In the genomic region with DNA sequence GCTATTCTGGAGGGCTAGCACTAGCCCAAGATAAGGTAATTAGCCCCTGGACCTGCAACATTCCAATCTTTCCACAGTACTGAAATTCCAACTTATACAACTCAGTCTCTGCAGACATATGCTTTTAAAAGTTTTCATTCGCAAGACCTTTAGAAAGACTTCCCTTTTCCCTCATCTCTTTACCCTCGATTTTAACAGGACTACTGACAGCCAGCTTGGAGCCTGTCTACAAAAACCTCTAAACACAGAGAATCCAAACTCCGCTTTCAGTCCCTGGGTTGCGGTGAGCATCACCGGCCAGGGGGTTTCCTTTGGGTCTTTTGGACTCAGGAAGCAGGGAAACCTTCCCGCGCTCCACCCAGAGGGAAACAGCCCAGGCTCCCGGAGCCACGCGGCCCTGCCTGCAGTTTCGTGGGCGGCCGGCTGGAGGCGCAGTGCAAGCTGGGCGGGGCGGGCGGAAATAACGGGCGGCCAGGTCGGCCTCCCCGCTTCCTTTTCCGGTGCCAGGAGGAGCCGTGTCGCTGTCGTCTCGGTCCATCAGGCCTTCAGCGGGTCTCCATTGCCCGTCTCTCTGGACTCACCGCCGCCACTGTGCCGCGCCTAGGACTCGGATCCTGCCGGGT, we compare ENCODE assay signal across 8 mouse cellular contexts. TPM values are rescaled to one million over a fixed set of nuclear protein-coding genes. Genes with fewer than 3 reads are reported as not detected.
DNase-seq lines count a peak whose midpoint lies in the region; ATAC-seq lines count a peak whose summit lies in the region.

A gene (plus strand): TSS at position 482 of the 623 bp plus-strand sequence.

- peak within 1 kb of the TSS; percentile 99 for H3K9ac ChIP-seq in hindbrain, embryonic 12.5 days

- 2% methylated on average over 34 of the region's 34 CpGs for WGBS in hindbrain, embryonic 12.5 days

- H3K9me3 ChIP-seq in hindbrain, embryonic 12.5 days (replicated peaks), result no peaks in the 10 kb centered on the region

- peak within 1 kb of the TSS; percentile 91 for H3K4me3 ChIP-seq in hindbrain, embryonic 12.5 days

- ATAC-seq in hindbrain, embryonic 12.5 days (ENCODE audit: low FRiP score), result peak; percentile 90

- peak within 1 kb of the TSS; percentile 82 for H3K4me2 ChIP-seq in hindbrain, embryonic 12.5 days (replicated peaks)

- no peaks in the 10 kb centered on the region for H3K27me3 ChIP-seq in hindbrain, embryonic 12.5 days

- peak; percentile 91 for DNase-seq in Muller cell, postnatal 12 days (ENCODE audit: inconsistent ontology term)
- peak; percentile 89 for DNase-seq in cerebellum, adult 9-11 months
- peak; percentile 76 to 89 for DNase-seq in frontal cortex, postnatal 10 days (ENCODE audit: low spot score in 2 of 2)
- DNase-seq in layer of hippocampus, postnatal 14 days (ENCODE audit: low spot score in 2 of 2), result peak; percentile 91 to 92
- DNase-seq in lung, postnatal 14 days, result peak; percentile 95
- peak; percentile 48 for DNase-seq in retina, adult 2 months (ENCODE audit: low read depth, low spot score)
- DNase-seq in thymus, postnatal 36 days, result peak; percentile 87 to 91

- H3K4me1 ChIP-seq in hindbrain, embryonic 12.5 days, result peaks cover 23% of the 10 kb centered on the region

- H3K27ac ChIP-seq in hindbrain, embryonic 12.5 days, result peak within 1 kb of the TSS; percentile 99

- H3K36me3 ChIP-seq in hindbrain, embryonic 12.5 days, result no peaks in the 10 kb centered on the region

RNA-seq across cellular contexts. Expression of the gene that starts here (rescaled TPM):
- polyA plus RNA-seq in hindbrain, embryonic 12.5 days (2016; fragmentation: Nextera tagmentation; extraction: Ambion mirVana), result 79.8 and 85.3 TPM in 2 replicates
- 10 to 100 TPM; 69.2 to 71.0 TPM for total RNA-seq in layer of hippocampus, postnatal 14 days (2021)

Comparison
In these comparisons a context has a peak if more than half of its experiments do, and no peak if none do; other contexts are left out.
1. Peak in every context shown above with its lines: DNase-seq, ATAC-seq, H3K4me3 ChIP-seq and H3K27ac ChIP-seq.